Mouse (Mus musculus): Measurements from ENCODE around the gene Ppat. TPM values are rescaled to one million over a fixed set of nuclear protein-coding genes. Genes with fewer than 3 reads are reported as not detected.

The Ppat gene
- total and polyA plus RNA-seq, 3 experiments = 65.8 to 156 (median 118) TPM

DNA sequence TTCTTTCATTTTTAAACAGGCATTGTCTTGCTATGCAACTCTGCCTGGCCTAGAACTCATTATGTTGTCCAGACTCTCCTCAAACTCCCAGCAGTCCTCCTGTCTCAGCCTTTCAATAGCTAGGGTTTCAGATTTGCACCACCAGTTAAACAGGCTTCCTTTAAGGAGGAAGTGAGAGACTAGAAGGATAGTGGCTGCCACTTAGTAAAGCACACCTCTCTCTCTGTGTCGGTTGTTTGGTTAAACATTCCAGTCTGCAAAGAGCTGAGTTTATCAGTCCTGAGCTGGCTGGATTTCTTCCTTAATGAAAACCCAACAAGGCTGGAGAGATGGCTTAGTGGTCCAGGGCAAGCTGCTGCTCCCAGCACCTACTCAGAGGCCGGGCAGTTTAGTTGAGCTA, 58.8 kb downstream of the Ppat start:
- in situ Hi-C loops (cut with MboI; ENCODE audit: low pct_ligation_motif_present, low pct_unique_long_range_greater_than_20kb, low sequenced_read_pairs) = no loop called here
- Histone ChIP-seq H3K27ac (ENCODE audit: insufficient read depth, low read depth) (peak overlapping the region; percentile 85), H3K36me3 (replicated peaks in 1 of 2; ENCODE audit: control insufficient read depth in 1 of 2, insufficient read depth in 1 of 2, low read length in 1 of 2) (peaks cover 41 to 74% of the 10 kb centered on the region in 2 experiments), H3K27me3 (replicated peaks) (no peaks in the 10 kb centered on the region), H3K4me2 (ENCODE audit: insufficient read depth, low read depth, poor library complexity, severe bottlenecking) (peak overlapping the region; percentile 51), H3K79me2 (replicated peaks; ENCODE audit: control insufficient read depth, extremely low read depth, insufficient read depth, poor library complexity, severe bottlenecking) (no peaks in the 10 kb centered on the region; the same call in 1 of the 2 replicates), H3K4me1 (ENCODE audit: control insufficient read depth in 1 of 2, insufficient read depth in 2 of 2) (peaks cover 4 to 21% of the 10 kb centered on the region in 2 experiments; a peak in 3 of 4 replicates), H3K9me3 (replicated peaks; ENCODE audit: low read length) (no peaks in the 10 kb centered on the region), H3K4me3 (replicated peaks in 1 of 3; ENCODE audit: low read depth in 2 of 3, low read length in 2 of 3, poor library complexity in 1 of 3) (no peak overlapping the region), H3K9ac (ENCODE audit: insufficient read depth, low read depth) (peak overlapping the region; percentile 20; the same call in 1 of the 2 replicates)
- dilution Hi-C loops (cut with MboI; ENCODE audit: extremely low pct_ligation_motif_present, extremely low pct_unique_long_range_greater_than_20kb, low sequenced_read_pairs) = no loop called here
- no peak for TF ChIP-seq ZC3H11A (IDR thresholded peaks at IDR 0.05; ENCODE audit: low read depth, low read length)
- TF ChIP-seq ZNF384 (IDR thresholded peaks at IDR 0.05; ENCODE audit: low read depth, low read length) = no peak
- TF ChIP-seq IRF4 (IDR thresholded peaks at IDR 0.05; ENCODE audit: low read depth, low read length) = peak; percentile 67; the same call in 1 of the 2 replicates
- no peak for TF ChIP-seq BHLHE40 (IDR thresholded peaks at IDR 0.05; ENCODE audit: low read depth, low read length)
- no peak for TF ChIP-seq ZKSCAN1 (IDR thresholded peaks at IDR 0.05; ENCODE audit: borderline replicate concordance, low read depth, low read length)
- peak; percentile 46; the same call in 1 of the 2 replicates for TF ChIP-seq EP300 (IDR thresholded peaks at IDR 0.05; ENCODE audit: low read length)
- no peak for TF ChIP-seq JUND (conservative IDR thresholded peaks at IDR 0.05; ENCODE audit: low read depth, low read length)
- no peak for TF ChIP-seq UBTF (IDR thresholded peaks at IDR 0.05; ENCODE audit: low read depth, low read length)
- no peak for TF ChIP-seq MAX (IDR thresholded peaks at IDR 0.05; ENCODE audit: low read length)
- no peak for TF ChIP-seq CTCF (conservative IDR thresholded peaks at IDR 0.05 in 1 of 2, IDR thresholded peaks at IDR 0.05 in 1 of 2; ENCODE audit: low read depth in 2 of 2, low read length in 2 of 2)
- TF ChIP-seq POLR2AphosphoS2 (IDR thresholded peaks at IDR 0.05; ENCODE audit: low read depth, low read length) = no peak
- no peak for TF ChIP-seq KAT2A (IDR thresholded peaks at IDR 0.05; ENCODE audit: insufficient replicate concordance, low read length)
- no peak for TF ChIP-seq ETS1 (conservative IDR thresholded peaks at IDR 0.05; ENCODE audit: low read depth, low read length)
- TF ChIP-seq MXI1 (IDR thresholded peaks at IDR 0.05; ENCODE audit: low read depth, low read length) = no peak
- TF ChIP-seq TBP (conservative IDR thresholded peaks at IDR 0.05; ENCODE audit: low read depth, low read length) = no peak
- no peak for TF ChIP-seq USF2 (conservative IDR thresholded peaks at IDR 0.05; ENCODE audit: low read depth, low read length)
- no peak for TF ChIP-seq NELFE (IDR thresholded peaks at IDR 0.05; ENCODE audit: low read depth, low read length)
- DNase-seq (ENCODE audit: extremely low read depth) = peak; percentile 49

DNA sequence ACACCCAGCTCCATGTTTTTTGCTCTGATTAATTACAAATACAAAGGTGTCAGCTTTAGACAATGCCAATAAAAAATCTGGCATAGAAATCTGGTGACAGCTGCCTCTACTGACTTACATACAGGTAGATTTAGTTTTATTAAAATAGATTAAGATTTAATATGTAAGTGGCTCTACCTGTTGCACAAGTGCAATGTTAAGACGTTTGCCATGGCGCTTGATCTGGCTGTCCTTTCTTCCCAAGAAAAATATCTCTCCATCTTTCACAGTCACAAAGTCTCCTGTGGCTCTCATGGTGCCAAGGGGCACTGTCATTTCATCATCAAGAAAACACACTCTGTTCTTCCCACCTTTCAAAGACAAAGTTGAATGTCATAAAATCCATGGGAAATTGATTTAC, 64.4 kb downstream of the Ppat start:
- no peak overlapping the region for H3K9ac ChIP-seq (ENCODE audit: insufficient read depth, low read depth)
- H3K27me3 ChIP-seq (replicated peaks) = no peaks in the 10 kb centered on the region
- H3K27ac ChIP-seq (ENCODE audit: insufficient read depth, low read depth) = no peak overlapping the region
- in situ Hi-C loops (cut with MboI; ENCODE audit: low pct_ligation_motif_present, low pct_unique_long_range_greater_than_20kb, low sequenced_read_pairs) = no loop called here
- DNase-seq (ENCODE audit: extremely low read depth) = no peak
- H3K9me3 ChIP-seq (replicated peaks; ENCODE audit: low read length) = no peaks in the 10 kb centered on the region
- TF ChIP-seq TBP (conservative IDR thresholded peaks at IDR 0.05; ENCODE audit: low read depth, low read length) (no peak), CHD2 (IDR thresholded peaks at IDR 0.05; ENCODE audit: low read length) (no peak), ZMIZ1 (IDR thresholded peaks at IDR 0.05; ENCODE audit: low read depth, low read length) (no peak), MAFK (IDR thresholded peaks at IDR 0.05; ENCODE audit: insufficient replicate concordance, low read length) (no peak), MEF2A (IDR thresholded peaks at IDR 0.05; ENCODE audit: borderline replicate concordance, low read depth, low read length) (no peak), MAX (IDR thresholded peaks at IDR 0.05; ENCODE audit: low read length) (no peak), USF2 (conservative IDR thresholded peaks at IDR 0.05; ENCODE audit: low read depth, low read length) (no peak), CTCF (conservative IDR thresholded peaks at IDR 0.05 in 1 of 2, IDR thresholded peaks at IDR 0.05 in 1 of 2; ENCODE audit: low read depth in 2 of 2, low read length in 2 of 2) (no peak), ZC3H11A (IDR thresholded peaks at IDR 0.05; ENCODE audit: low read depth, low read length) (no peak), CHD1 (IDR thresholded peaks at IDR 0.05; ENCODE audit: low read depth, low read length) (no peak), NRF1 (IDR thresholded peaks at IDR 0.05; ENCODE audit: low read depth, low read length) (no peak), POLR2AphosphoS2 (IDR thresholded peaks at IDR 0.05; ENCODE audit: low read depth, low read length) (no peak), TCF12 (IDR thresholded peaks at IDR 0.05; ENCODE audit: low read depth, low read length) (no peak)
- H3K4me3 ChIP-seq (replicated peaks in 1 of 3; ENCODE audit: low read depth in 2 of 3, low read length in 2 of 3, poor library complexity in 1 of 3) = no peak overlapping the region
- H3K36me3 ChIP-seq (replicated peaks in 1 of 2; ENCODE audit: control insufficient read depth in 1 of 2, insufficient read depth in 1 of 2, low read length in 1 of 2) = peaks cover 55 to 91% of the 10 kb centered on the region in 2 experiments
- no peak overlapping the region for H3K4me2 ChIP-seq (ENCODE audit: insufficient read depth, low read depth, poor library complexity, severe bottlenecking)
- dilution Hi-C loops (cut with MboI; ENCODE audit: extremely low pct_ligation_motif_present, extremely low pct_unique_long_range_greater_than_20kb, low sequenced_read_pairs) = no loop called here
- H3K4me1 ChIP-seq (ENCODE audit: control insufficient read depth in 1 of 2, insufficient read depth in 2 of 2) = peaks cover 2 to 6% of the 10 kb centered on the region in 2 experiments; a peak in 3 of 4 replicates
- no peaks in the 10 kb centered on the region for H3K79me2 ChIP-seq (replicated peaks; ENCODE audit: control insufficient read depth, extremely low read depth, insufficient read depth, poor library complexity, severe bottlenecking)
